Mouse (Mus musculus) liver, adult 2 months (tissue): ENCODE measurements at regions not wholly inside any gene's neighbourhood (a gene's known extent, or its start where the extent isn't known, plus 50 kb on each side); places are given as distances from the start of the nearest gene placed in this dataset.

Experiments used
- DNase-seq: peaks from one replicate; pipeline ENCODE4 v3.0.0-alpha.2; 2011; ENCODE audit warnings: low read depth, low spot score; ENCODE audit errors: extremely low read depth
- H3K27ac ChIP-seq: fragments of 200-500 bp; replicated peaks from 2 replicates; pipeline ENCODE4 v1.5.1; 2012; ENCODE audit warnings: low read depth, mild to moderate bottlenecking, control low read depth, inconsistent platforms, low read length; ENCODE audit not compliant: insufficient read depth
- H3K27me3 ChIP-seq: fragments of 200-500 bp; 2 replicates; pipeline ENCODE4 v1.6.1; 2012; ENCODE audit warnings: mild to moderate bottlenecking, moderate library complexity, low read length, inconsistent platforms; ENCODE audit not compliant: control insufficient read depth, insufficient read depth
- H3K36me3 ChIP-seq: fragments of 200-500 bp; 2 replicates; pipeline ENCODE4 v1.6.1; 2012; ENCODE audit warnings: low read length, inconsistent platforms; ENCODE audit not compliant: control insufficient read depth, insufficient read depth
- H3K4me1 ChIP-seq: fragments of 200-500 bp; 2 replicates; pipeline ENCODE4 v1.6.1; 2011; ENCODE audit warnings: low read length; ENCODE audit not compliant: control insufficient read depth, insufficient read depth
- H3K4me3 ChIP-seq: fragments of 200-500 bp; 2 replicates; pipeline ENCODE4 v1.5.1; 2011; ENCODE audit warnings: low read depth, mild to moderate bottlenecking, control low read depth, low read length, moderate library complexity; ENCODE audit not compliant: insufficient read depth
- H3K79me2 ChIP-seq: fragments of 200-500 bp; 2 replicates; pipeline ENCODE4 v1.6.1; 2012; ENCODE audit warnings: inconsistent platforms, mild to moderate bottlenecking, low read length, moderate library complexity; ENCODE audit not compliant: control insufficient read depth, insufficient read depth
- H3K9ac ChIP-seq: fragments of 200-500 bp; 2 replicates; pipeline ENCODE4 v1.6.1; 2012; ENCODE audit warnings: low read depth, mild to moderate bottlenecking, control low read depth, inconsistent platforms, low read length
- CTCF ChIP-seq: fragments of 200-500 bp; IDR thresholded peaks from 2 replicates; pipeline ENCODE4 v1.5.1; 2011; ENCODE audit warnings: low read depth, low read length, control low read depth
- POLR2A ChIP-seq: fragments of 200-500 bp; IDR thresholded peaks from 2 replicates; pipeline ENCODE4 v1.6.1; 2011; ENCODE audit warnings: low read length, control low read depth; ENCODE audit not compliant: insufficient read depth; ENCODE audit errors: extremely low read depth
- WGBS: fragments of 180-500 bp; shearing (Covaris S2); methylation state at CpG from one replicate; pipeline ENCODE4 v1.1.7; 2018; 5-methylcytosine and 5-hydroxymethylcytosine counted together

DNA sequence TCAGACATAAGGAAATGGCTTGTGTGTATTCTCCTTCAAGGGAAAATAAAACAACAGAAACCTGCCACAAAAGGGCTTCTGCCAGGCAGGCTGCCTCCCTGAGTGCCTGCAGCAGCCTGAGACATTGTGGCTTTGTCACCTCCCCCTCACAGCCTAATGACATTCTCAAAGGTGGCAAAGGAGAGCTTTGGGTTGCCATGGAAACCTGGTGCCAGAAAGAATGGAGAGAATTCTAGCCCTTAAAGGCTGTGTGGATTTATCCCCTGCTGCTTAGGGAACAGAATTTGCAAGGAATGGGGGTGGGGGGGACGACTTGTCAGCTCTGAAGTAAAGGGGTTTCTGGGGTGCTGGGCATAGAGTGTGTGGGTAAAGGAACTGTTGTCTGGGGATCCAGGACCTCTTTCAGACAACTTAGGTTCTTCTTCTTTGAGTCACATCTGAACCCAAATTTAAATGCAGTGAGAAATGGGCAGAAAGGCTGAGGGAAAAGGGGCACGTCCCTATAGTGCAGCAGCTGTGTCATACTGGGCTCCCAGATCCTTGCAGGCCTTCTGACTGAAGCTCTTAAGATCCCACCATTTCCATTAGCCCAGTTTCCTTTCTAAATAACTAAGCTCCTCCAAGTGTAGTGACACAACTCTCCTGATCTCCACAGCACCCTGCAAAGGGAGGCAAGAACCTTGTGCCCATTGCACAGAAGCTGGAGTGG is 86.8 kb downstream of the Il9r start:
- WGBS = 43% methylated on average over 2 of the region's 2 CpGs

DNA sequence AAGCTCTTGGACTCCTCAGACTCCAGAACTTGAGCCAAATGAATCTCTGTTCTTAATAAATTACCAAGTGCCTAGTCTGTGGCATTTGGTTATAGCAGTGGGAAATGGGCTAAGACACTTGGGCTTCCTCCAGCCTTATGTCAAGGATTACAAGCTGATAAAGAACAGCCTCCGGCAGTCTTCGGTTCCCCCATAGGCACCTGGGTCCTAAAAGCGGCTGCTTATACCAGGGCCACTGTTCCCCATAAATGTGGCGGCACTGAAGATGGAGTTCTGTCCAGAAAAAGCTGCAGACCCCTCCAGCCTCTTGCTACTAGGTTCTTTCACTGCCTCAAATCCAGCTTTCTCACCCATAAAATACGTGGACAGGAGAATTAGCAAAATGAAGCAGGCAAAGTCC is 87.6 kb downstream of the Il9r start:
- Histone ChIP-seq H3K79me2 (no peaks in the 10 kb centered on the region), H3K27ac (no peak overlapping the region), H3K4me3 (no peak overlapping the region), H3K27me3 (no peaks in the 10 kb centered on the region), H3K9ac (no peak overlapping the region), H3K36me3 (no peaks in the 10 kb centered on the region), H3K4me1 (no peaks in the 10 kb centered on the region)
- 45% methylated on average over 5 of the region's 5 CpGs for WGBS
- no peak for TF ChIP-seq CTCF
- TF ChIP-seq POLR2A = no peak
- no peak for DNase-seq

More for the DNA sequence above, 86.8 kb downstream of the Il9r start:
- no peak for DNase-seq
- H3K4me1 ChIP-seq = no peaks in the 10 kb centered on the region
- H3K36me3 ChIP-seq = no peaks in the 10 kb centered on the region
- no peak overlapping the region for H3K27ac ChIP-seq
- H3K27me3 ChIP-seq = no peaks in the 10 kb centered on the region
- TF ChIP-seq POLR2A = no peak
- no peak for TF ChIP-seq CTCF
- H3K9ac ChIP-seq = no peak overlapping the region
- no peaks in the 10 kb centered on the region for H3K79me2 ChIP-seq
- H3K4me3 ChIP-seq = no peak overlapping the region

DNA sequence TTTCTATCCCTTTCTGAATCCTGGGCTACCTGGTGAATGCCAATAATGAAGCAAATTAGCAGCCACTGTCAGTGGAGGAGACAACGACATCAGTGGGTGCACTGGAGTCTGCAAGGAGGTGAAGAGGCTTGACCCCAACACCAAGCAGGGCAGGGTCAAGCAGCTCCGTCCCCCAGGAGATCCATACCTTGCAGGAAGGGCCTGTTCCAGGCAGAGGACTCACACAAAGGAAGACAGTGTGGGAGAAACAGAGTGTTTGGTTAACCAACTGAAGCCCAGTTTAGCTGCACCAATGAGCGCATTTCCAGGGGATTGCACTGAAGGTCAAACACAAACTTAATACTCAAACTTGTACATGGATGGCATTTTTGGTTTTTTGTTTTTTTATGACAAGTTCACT is 88.2 kb downstream of the Il9r start:
- H3K9ac ChIP-seq = no peak overlapping the region
- no peaks in the 10 kb centered on the region for H3K36me3 ChIP-seq
- no peak for TF ChIP-seq POLR2A
- TF ChIP-seq CTCF = no peak
- H3K79me2 ChIP-seq = no peaks in the 10 kb centered on the region
- DNase-seq = no peak
- H3K27me3 ChIP-seq = no peaks in the 10 kb centered on the region
- no peaks in the 10 kb centered on the region for H3K4me1 ChIP-seq
- no peak overlapping the region for H3K4me3 ChIP-seq
- 73% methylated on average over 3 of the region's 3 CpGs for WGBS
- H3K27ac ChIP-seq = no peak overlapping the region

DNA sequence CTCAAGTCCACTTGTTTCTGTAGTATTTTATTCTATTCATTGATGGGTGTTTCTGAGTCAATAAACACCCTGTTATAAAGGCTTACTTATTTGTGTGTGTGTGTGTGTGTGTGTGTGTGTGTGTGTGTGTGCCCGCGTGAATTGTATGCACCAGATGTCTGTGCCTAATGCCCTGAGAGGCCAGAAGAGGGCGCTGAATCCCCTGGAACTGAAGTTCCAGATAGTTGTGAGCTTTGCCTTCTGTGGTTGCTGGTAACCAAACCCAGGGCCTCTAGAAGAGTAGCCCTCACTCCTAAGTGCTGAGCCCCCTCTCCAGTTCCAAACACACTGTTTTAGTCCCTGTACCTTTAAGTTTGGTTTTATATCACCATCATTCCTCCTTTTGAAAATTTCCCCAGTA is 90.2 kb downstream of the Il9r start:
- TF ChIP-seq CTCF = no peak
- TF ChIP-seq POLR2A = no peak
- no peak overlapping the region for H3K27ac ChIP-seq
- H3K4me3 ChIP-seq = no peak overlapping the region
- 91% methylated on average over 3 of the region's 3 CpGs for WGBS
- H3K4me1 ChIP-seq = no peaks in the 10 kb centered on the region
- no peak for DNase-seq
- no peaks in the 10 kb centered on the region for H3K27me3 ChIP-seq
- H3K79me2 ChIP-seq = no peaks in the 10 kb centered on the region
- no peak overlapping the region for H3K9ac ChIP-seq
- no peaks in the 10 kb centered on the region for H3K36me3 ChIP-seq
